Mouse (Mus musculus) left cerebral cortex, postnatal 10 days (tissue): ENCODE measurements at regions not wholly inside any gene's neighbourhood (a gene's known extent, or its start where the extent isn't known, plus 50 kb on each side); places are given as distances from the start of the nearest gene placed in this dataset.

Source experiments
- DNase-seq, 2 experiments: peaks; one replicate each; pipeline ENCODE4 v3.0.0; 2021 to 2022; ENCODE audit warnings: low spot score in 2 of 2, mixed read lengths in 1 of 2; ENCODE audit errors: extremely low spot score in 1 of 2
- intact Hi-C: fragments of 180-260 bp; cut with DNase I; formaldehyde crosslinking; loops from one replicate; pipeline ENCODE4 v1.15.1; 2025

DNA sequence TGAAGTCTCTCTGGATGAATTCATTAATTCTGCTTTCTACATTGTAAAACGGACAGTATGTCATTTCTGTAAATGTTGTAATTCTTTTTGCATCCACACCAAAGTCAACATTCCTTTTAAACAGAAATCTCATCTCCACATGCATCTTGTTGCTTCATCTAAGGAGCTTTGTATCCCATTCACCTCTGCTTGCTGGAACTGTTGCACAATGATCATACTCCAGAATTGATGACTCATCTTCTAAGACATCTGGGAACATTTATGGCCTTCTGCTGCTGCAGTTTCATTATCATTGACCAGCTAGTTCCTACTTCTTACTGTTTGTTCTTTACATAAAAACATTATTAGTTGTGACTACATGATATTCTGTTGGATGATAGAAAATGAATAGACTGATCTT, 1926.9 kb upstream of the Gm38303 start:
- no peak for DNase-seq
- intact Hi-C loops = no loop called here

- DNase-seq = no peak
- intact Hi-C loops = no loop called here
Observed at GRCm38 (mm10) chr3:12257650-12258049, 1922.2 kb upstream of the Gm38303 start.

- peak in 1 of 2 experiments; percentile 1 for DNase-seq
- intact Hi-C loops = no loop called here
Observed at GRCm38 (mm10) chr3:12246145-12246544, 1910.7 kb upstream of the Gm38303 start.

- intact Hi-C loops = no loop called here
Observed at GRCm38 (mm10) chr3:12241026-12241425, 1905.5 kb upstream of the Gm38303 start.

DNA sequence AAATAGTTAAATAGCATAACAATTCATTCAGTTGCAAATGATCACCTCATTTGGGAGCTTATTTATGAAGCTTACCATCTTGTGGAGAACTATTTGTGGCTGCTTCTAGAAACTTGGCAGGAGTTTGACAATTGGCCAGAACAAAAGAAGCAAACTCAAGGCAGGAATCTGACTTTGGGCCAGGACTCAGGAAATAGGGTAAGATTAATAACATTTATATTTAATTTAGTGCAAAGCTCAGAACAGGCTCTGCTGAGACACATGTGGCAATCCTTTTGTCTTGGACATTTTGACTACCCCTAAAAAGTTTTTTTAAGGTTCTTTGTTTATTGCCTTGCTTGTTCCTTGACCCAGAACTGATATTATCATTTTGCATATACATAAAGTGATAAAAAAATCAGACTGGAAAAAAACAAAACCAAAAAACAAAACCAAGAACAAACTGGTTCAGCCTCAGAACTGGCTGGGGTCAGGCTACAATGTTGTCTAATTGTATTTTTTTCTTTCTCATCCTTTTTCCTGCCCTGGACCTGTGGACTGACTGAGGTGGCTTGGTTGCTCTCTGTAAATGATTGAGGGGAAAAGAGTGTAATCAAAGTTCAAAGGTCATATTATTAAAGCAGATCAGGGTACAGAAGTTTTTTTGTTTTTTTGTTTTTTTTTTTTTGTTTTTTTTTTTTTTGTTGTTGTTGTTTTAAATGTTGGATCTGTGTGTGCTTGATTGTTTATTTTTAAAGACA, 1892.4 kb upstream of the Gm38303 start:
- no peak for DNase-seq

More at GRCm38 (mm10) chr3:12241026-12241425, 1905.5 kb upstream of the Gm38303 start:
- no peak for DNase-seq

DNA sequence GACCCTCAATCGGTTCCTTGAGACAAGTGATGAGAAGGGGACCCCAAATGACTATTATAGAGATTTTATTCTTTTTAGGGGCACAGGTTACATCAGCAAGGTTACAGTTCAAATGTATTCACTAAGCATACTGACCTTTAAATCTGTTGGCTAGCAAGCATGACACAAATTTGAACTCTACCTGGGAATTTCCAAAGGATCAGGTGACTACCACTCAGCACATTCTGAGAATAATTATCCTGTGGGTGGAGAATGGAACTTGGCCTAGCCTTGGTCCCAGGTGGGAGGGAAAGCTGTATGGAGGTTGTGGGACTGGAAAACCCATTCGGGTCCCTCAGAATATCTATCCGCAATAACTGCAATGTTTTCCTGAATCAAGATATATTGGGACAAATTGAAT, 1891.3 kb upstream of the Gm38303 start:
- no peak for DNase-seq
- intact Hi-C loops = no loop called here

More for the DNA sequence above, 1892.4 kb upstream of the Gm38303 start:
- intact Hi-C loops = no loop called here

DNA sequence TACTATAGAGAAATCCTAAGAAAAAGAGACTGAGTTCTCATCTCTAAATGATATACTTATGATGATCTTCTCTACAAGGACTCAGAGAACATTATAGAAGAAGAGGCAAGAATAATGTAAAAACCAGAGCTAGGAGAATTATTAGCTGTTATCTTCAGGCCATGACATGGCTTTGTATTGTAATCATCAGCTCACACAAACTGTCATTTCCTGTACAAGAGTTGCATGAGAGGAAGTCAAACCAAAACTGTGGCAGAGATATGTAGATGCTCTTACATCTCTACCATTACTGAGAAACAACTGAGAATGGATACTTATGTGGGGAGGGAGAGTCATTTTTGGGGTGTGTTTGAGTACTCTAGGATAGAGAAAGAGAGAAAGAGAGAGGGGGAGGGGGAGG, 1889.4 kb upstream of the Gm38303 start:
- intact Hi-C loops = no loop called here
- DNase-seq = no peak

- intact Hi-C loops = no loop called here
- no peak for DNase-seq
Observed at GRCm38 (mm10) chr3:12216035-12216434, 1880.6 kb upstream of the Gm38303 start.

- DNase-seq = no peak
- intact Hi-C loops = no loop called here
Observed at GRCm38 (mm10) chr3:12214821-12215220, 1879.3 kb upstream of the Gm38303 start.

GRCm38 (mm10) chr3:12173371-12173770, 1837.9 kb upstream of the Gm38303 start:
- intact Hi-C loops = no loop called here
- DNase-seq = no peak

GRCm38 (mm10) chr3:12151329-12151728, 1815.8 kb upstream of the Gm38303 start:
- intact Hi-C loops = no loop called here

More at GRCm38 (mm10) chr3:12151329-12151728, 1815.8 kb upstream of the Gm38303 start:
- DNase-seq = no peak
